Mouse (Mus musculus) thymus, postnatal 36 days (tissue): ENCODE data around the gene Qrich1.

Source experiments
- DNase-seq, 2 experiments: peaks; one replicate each; pipeline ENCODE4 v3.0.0; 2022; ENCODE audit warnings: mixed read lengths in 2 of 2

Qrich1 gene

DNA sequence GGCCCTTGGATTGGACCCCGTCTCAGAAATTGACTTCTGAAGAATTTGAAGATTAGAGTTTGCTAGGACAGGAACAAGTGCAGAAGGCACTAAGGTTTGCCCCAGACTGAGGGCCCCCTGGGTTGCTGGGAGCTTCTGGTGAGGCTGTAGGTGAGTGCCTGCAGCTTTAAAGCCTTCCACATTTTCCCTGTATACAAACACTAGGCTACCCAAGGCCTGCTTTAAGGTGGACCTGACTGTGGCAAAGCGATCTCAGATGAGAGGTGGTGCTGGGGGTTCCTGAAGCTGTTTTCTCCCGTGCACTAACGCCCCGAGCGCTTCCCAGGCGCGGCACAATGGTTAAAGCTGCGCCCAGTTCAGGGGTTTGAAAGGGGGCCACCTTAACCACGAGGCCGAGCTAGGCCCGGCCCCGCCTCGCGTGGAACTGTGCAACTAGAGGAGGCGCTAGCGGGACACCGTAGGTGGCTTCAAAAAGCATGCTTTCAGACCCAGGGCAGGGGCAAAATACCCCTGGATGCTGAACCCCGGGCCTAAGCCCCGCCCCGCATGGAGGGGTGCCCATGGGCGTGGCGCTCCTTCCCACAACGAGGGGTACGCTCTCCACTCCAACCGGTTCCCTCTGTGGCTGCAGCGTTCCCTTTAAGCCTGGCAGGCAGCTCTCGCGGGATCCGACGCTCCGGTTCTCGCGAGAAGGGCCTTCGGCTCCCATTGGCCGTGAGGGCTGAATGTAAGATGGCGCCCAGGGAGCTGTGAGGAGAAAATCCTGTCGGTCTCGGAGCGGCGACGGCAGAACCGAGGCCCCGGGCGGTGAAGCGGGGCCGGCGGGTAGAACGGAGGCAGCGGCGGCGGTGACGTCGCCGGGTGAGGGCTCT lies at the start of gene Qrich1:
Gene Qrich1, plus strand, starts transcription at position 427 of the 872 bp plus-strand sequence.
- peak; percentile 96 to 98 for DNase-seq

DNA sequence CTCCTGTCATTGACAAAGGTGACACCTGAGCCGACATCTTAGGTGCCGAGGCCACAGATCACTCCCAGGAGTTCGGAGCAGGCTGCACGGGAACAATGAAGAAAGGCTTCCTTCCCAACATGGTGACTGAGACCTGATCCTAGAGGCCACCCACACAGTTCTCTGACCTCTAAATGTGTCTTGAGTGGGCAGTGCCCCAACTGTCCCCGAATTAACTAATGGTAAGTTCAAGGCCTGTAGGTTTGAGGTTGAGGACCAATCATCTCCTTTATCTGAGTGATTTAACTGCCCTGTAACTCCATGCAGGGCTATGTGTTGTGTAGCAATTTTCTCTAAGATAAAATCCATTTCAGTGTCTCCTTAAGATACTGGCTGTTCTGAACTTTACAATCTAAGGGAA lies 47.2 kb upstream of the Qrich1 start:
- no peak for DNase-seq

DNA sequence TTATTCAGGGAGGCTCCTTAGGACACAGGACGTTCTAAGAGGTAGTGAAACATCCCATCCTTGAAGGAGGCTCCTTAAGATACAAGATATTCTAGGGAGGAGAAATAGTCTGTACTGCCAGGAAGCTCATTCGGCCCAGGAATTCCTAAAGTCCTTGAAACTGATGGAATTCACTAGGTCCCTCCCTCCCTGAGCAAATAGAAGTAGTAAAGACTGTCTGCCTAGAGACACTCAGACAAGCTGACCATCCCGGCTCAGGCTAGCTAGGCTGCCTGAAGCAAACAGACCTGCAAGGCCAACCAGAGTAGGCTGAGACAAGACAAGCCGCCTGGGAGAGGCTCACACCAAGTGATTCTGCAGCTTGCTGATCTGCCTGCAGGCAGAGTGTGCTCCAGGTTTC lies 46.8 kb upstream of the Qrich1 start:
- DNase-seq = no peak

DNA sequence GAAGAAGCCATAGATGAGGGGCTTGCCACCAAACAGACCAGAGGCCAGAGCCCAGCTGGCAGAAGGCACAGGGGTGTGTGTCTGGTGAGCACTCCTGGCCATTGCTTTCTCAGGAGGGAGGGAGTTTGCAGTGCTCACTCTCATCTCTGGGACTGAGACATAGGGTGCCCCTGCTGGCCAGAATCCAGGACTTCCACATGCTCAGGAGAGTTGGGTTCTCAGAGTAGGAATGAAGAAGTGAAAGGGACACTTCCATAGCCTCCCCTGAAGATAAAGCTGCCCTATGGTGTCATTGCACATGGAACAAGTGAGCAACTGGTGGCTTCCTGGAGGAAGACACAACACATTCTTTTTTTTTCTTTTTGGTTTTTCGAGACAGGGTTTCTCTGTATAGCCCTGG lies 42.1 kb upstream of the Qrich1 start:
- peak in 1 of 2 experiments; percentile 7 for DNase-seq

DNA sequence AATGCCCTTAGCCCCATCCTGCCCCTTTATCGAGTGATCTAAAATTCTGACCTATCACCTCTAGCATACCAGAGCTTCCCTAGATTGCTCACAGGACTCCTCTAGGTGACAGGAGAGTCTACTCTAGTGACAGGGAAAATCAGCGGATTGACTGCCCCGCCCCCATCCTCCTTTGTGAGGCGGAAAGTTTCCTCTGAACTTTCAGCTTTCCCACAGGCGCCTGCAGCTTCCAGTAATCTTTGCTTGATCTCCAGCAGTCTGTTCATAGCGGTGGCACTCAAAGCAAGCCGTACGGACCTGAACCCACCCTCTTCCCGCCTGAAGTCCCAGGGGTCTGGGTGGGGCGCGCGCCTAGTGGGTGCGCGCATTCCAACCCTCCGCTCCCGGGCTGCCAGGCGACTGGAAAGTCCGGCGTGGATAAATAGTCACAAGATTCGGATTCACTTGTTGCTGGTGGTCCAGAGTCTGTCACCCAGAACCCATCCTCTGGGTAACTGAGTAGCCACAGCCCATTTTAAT lies 37.9 kb upstream of the Qrich1 start:
- no peak for DNase-seq

DNA sequence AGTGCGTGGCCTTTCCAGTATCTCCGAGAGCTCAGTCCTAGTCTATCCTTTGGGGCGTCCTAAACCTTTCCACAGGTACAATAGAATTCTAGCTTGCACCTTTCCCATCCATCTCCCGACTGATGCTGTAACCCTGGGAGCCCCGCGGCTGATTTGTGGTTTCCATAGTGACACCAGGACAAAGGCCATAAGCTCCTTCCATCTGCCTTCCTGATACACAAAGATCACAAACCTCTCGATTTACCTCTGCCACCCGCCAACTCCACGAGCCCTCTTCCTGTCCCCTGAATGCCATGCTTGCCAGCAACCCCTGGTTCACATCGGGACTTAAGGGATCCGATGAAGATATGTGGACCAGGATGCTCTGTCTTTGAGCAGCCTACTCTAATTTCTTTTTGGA lies 37.4 kb upstream of the Qrich1 start:
- no peak for DNase-seq

DNA sequence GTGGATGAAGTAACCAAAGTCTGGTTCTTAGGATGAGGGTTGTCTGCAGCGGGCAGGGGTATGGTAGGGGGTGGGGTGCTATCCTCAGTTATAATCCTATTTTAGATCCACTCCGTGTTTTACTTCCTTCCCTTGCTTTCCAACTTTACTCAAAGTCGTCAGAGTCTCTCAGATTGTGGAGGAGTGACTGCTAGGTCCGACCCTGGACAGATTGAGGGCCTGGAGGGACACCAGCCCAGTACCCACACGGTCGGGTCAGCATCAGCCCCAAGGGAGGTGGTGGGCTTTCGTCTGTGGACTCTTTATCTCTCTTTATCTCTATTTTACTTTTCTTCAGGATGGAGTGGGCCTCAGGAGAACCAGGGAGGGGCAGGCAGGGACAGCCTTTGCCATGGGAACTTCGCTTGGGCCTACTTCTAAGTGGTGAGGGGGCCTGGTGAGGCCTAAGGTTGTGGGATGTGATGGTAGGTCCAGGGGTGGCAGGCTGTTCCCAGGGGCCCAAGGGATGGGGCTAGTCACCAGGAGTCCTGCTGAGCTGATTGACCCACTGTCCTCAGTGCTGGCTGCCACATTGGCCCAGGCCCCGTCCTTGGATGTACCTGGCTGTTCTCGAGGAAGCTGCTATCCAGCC lies 36.8 kb upstream of the Qrich1 start, which contains the start of gene Lamb2:
Gene Lamb2, plus strand, starts transcription at position 16 of the 631 bp plus-strand sequence.
- no peak for DNase-seq

DNA sequence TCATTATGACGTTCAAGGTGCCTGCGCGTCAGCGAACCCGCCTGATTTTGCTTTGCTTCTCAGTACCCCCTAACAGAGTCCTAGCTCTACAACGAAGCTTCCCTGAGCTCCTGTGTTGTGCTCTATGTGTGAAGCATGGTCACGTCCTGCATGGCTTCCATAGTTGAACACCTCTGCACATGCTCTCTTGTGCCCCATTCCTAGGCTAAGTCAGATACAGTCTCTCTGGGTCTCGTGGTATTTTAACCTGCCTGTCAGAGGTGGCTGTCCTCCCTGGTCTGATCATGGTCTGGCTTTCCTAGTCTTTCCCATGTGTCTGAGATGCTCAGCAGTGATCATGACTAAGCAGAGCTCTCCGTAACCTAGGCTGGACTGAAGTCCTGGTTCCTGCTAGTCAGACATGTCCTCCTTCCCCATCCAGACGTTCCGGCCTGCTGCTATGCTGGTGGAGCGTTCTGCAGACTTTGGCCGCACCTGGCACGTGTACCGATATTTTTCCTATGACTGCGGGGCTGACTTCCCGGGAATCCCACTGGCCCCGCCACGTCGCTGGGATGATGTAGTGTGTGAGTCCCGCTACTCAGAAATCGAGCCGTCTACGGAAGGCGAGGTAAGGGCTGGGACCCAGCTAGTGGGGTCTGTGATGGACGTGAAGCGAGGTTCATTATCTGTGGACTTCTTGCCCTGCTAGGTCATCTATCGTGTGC lies 35.6 kb upstream of the Qrich1 start:
- DNase-seq = no peak

DNA sequence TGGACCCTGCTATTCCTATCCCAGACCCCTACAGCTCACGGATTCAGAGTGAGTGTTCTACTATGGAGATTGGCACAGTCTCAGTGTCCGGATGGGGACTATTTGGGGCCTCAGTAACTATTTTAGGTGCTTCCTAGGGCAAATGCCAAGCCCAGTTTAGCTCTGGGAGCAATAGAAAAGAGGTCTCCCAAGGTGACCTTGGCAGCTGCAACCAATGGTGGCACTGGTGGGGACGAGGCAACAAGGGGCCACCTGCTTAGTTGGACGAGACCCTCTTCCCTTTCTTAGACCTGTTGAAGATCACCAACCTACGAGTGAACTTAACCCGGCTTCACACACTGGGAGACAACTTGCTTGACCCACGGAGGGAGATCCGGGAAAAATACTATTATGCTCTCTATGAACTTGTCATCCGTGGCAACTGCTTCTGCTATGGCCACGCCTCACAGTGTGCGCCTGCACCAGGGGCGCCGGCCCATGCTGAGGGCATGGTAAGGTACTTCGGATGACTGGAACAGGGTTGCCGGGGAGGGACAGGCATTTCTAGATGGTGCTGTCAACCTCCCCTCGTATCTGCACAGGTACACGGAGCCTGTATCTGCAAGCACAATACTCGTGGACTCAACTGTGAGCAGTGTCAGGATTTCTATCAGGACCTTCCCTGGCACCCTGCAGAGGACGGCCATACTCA lies 34.9 kb upstream of the Qrich1 start:
- no peak for DNase-seq

DNA sequence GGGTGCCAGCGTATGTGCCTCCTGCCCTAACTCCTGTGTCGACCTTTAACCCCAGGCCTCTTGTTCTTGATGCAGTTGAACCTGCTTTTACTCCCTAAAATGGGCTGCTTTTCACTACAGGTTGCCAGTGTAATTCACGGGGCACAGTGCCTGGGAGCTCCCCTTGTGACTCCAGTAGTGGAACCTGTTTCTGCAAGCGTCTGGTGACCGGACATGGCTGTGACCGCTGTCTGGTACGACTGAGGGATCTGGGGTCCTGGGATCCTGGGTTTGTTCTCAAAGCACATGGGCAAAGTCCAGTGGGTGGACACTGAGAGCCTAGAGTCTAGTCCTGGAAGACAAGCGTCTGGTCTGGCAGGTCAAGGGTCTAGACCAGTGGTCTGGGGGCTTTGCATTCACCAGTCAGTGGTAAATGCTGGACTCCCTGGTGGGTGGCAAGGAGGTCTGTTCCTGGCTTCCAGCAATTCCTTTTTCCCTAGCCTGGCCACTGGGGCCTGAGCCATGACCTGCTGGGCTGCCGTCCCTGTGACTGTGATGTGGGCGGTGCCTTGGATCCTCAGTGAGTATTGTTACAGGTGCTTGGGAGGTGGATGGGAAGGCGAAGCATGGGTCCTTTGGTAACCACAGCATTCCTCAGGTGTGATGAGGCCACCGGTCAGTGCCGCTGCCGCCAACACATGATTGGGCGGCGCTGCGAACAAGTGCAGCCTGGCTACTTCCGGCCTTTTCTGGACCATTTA lies 33.4 kb upstream of the Qrich1 start:
- no peak for DNase-seq

DNA sequence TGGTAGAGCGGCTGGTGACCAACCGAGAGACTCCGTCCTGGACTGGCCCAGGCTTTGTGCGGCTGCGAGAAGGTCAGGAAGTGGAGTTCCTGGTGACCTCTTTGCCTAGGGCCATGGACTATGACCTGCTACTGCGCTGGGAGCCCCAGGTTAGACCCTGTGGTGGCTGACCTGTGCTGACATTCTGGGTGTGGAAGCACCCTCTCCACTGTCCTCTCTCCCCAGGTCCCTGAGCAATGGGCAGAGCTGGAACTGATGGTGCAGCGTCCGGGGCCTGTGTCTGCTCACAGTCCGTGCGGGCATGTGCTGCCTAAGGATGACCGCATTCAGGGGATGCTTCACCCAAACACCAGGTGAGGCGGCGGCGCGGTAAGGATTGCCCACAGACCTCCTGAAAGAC lies 32.6 kb upstream of the Qrich1 start:
- DNase-seq = no peak

DNA sequence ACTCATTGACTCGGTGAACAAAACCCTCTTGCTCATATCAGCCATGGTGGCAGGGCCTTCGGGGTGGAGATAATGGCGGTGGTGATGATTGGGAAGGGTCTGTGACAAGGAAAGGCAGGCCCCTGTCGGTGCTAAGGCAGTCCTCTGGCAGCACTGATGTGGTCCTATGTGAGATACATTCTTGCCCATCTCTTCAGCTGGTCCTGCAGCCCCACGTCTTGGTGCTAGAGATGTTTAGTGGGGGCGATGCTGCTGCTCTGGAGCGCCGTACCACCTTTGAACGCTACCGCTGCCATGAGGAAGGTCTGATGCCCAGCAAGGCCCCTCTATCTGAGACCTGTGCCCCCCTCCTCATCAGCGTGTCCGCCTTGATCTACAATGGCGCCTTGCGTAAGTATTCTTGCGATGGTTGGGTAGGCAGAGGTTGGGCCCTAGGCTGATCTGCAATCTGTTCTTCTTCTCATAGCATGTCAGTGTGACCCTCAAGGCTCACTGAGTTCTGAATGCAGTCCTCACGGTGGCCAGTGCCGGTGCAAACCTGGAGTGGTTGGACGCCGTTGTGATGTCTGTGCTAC lies 31.2 kb upstream of the Qrich1 start:
- no peak for DNase-seq

DNA sequence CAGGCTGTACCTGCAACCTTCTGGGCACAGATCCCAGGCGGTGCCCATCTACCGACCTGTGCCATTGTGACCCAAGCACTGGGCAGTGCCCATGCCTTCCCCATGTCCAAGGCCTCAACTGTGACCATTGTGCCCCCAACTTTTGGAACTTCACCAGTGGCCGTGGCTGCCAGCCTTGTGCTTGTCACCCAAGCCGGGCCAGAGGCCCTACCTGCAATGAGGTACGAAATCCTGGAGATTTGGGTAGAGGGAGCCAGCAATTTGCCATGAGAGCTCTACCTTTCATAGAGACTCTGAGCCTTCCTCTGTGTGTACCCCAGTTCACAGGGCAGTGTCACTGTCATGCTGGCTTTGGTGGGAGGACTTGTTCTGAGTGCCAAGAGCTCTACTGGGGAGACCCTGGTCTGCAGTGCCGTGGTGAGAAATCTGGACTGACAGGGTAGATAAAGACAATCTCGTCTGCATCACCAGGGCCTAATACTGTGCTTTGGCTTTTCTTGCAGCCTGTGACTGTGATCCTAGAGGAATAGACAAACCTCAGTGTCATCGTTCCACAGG lies 29.6 kb upstream of the Qrich1 start:
- DNase-seq = peak in 1 of 2 experiments; percentile 5

DNA sequence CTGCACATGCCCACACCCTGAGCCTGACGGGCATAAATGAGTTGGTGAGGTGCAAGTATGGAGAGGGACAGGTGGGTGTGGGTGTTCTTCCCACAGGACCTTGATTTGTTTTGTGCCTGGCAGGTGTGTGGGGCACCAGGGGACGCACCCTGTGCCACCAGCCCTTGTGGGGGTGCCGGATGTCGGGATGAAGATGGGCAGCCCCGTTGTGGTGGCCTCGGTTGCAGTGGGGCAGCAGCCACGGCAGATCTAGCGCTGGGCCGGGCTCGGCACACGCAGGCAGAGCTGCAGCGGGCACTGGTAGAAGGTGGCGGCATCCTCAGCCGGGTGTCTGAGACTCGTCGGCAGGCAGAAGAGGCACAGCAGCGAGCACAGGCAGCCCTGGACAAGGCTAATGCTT lies 28.2 kb upstream of the Qrich1 start:
- DNase-seq = peak in 1 of 2 experiments; percentile 14

DNA sequence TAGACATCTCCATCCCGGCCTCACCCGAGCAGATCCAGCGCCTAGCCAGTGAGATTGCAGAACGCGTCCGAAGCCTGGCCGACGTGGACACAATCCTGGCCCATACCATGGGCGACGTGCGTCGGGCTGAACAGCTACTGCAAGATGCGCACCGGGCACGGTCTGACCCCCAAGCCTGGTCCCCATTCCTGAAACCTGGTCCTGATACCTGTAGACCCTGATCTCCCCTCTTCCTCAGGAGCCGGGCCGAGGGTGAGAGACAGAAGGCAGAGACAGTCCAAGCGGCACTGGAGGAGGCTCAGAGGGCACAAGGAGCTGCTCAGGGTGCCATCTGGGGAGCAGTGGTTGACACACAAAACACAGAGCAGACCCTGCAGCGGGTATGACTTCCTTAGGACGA lies 27.4 kb upstream of the Qrich1 start:
- DNase-seq = peak in 1 of 2 experiments; percentile 17

DNA sequence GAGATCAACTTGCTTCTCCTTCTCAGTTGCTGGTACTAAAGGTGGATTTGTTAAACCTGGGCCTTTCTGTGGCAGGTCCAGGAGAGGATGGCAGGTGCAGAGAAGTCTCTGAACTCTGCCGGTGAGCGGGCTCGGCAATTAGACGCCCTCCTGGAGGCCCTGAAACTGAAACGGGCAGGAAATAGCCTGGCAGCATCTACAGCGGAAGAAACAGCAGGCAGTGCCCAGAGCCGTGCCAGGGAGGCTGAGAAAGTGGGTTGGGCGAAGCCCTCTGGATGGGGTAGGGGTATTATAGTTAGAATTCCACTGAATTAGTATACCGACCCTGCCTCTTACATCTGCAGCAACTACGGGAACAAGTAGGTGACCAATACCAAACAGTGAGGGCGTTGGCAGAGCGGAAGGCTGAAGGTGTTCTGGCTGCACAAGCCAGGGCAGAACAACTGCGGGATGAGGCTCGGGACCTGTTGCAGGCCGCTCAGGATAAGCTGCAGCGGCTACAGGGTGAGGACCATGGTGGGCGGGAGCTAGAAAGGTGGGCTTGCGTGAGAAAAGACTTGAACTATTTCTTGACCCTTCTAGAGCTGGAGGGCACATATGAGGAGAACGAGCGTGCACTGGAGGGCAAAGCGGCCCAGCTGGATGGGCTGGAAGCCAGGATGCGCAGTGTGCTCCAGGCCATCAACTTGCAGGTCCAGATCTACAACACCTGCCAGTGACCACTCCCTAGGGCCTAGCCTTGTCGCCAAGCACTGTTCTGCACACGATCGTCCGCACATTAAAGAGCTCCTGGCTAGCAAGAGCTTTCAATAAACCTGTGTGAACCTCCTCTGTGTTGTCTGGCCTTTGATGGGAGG lies 26.7 kb upstream of the Qrich1 start:
- DNase-seq = peak; percentile 37 to 54

DNA sequence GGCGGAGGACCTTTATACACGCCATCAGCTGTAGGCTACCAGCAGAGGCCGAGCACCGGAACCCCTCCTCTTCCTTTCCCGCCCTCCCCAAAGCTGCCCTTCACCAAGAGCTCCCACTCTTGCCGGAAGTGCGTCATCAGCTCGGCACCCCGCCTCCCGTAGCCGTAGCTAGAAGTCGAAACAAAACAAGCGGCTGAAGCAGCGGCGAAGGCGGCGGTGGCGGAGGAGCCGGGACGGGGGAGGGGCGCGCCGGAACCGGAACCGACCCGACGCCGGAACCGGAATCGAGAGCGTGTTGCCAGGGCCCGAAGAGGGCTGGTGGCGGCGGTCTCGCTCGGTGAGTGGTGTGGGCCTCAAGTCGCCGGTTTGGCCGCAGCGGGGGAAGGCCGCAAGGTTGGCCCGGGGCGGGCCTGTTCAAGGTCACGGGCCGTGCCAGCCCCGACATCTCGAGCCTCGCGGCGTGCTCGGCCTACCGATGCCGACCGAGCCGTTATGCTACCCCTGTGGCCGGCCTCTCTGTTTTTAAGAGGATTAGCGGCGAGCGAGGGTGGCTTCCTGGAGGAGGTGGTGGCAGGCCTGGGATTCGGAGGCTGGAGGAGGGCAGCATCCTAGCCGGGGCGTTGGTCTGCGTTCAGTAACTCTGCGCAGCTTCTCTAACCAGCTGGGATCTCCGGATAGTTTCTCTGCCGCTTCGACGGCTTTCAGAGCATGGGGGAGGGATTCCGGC lies 25.9 kb upstream of the Qrich1 start, which contains the start of gene Usp19:
Gene Usp19, plus strand, starts transcription at position 44 of the 727 bp plus-strand sequence.
- DNase-seq = peak; percentile 92 to 96

DNA sequence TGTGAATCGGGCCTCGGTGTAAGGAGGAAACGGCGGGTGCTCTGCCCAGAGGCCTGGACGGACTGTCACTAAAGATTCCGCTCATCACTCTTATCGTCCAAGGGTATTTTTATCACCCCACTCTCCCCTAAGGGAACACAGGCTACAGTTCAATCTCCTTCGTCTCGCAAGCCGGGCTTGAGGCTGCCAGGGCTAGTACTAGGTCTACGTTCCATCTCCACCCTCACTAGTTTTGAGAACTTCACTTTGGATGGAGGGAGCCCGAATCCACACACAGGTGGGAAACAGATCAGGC lies 25.4 kb upstream of the Qrich1 start:
- no peak for DNase-seq

DNA sequence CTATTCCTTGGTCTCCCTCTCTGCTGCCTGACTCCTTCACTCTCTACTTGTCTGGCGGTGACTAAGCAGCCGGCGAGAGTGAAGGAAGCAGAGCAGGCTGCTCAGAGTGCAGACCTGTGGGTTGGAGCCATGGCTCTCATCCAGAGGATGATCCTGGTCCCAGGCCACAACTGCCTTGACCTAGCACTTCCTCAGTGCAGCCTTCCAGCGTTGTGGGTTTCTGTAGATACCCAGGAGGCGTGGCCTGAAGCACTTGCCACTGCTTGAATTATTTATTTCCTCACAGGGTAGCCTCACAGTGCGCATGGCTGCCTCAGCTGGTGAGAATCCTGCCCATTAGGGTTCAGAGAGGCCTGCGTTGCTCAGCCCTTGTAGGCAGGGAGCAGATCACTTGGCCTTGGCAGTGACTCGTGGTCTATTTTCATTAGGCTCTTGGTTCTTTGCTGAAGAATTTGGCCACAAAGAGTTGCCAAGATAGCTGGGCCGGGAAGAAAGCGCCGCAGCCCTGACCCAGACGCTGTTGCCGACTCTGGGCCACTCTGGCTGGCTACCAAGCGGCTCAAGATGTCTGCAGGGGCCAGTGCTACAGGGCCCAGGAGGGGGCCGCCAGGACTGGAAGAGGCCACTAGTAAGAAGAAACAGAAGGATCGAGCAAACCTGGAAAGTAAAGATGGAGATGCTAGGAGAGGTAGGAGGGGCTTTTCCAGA lies 24.4 kb upstream of the Qrich1 start:
- peak in 1 of 2 experiments; percentile 8 for DNase-seq
